Mouse (Mus musculus) embryonic facial prominence, embryonic 12.5 days (tissue): ENCODE data around the gene Clec4f. TPM values are rescaled to one million over a fixed set of nuclear protein-coding genes. Genes with fewer than 3 reads are reported as not detected.

ENCODE experiments used
- polyA plus RNA-seq: library from polyadenylated mRNA; unstranded; fragments of >200 nt; fragmentation: Nextera tagmentation; extraction: Ambion mirVana; gene quantifications from 2 replicates; pipeline ENCODE4 v1.2.1, GENCODE M21; 2016

Clec4f gene
- polyA plus RNA-seq, 1 experiment from 2014 or later: not detected

Other genes starting within 250 kb of the Clec4f start
- gene Tet3, start 197.1 kb downstream of the Clec4f start, polyA plus RNA-seq: 40.0 and 41.1 TPM in 2 replicates
- 75.5 and 79.1 TPM in 2 replicates for gene Dguok, start 149.2 kb downstream of the Clec4f start, polyA plus RNA-seq
- gene Actg2, start 119.9 kb downstream of the Clec4f start, polyA plus RNA-seq: 2.9 and 4.4 TPM in 2 replicates
- gene Stambp, start 83.5 kb downstream of the Clec4f start, polyA plus RNA-seq: 22.0 and 22.7 TPM in 2 replicates
- not detected in 2 replicates for gene Cd207, start 21.7 kb upstream of the Clec4f start, polyA plus RNA-seq
- 7.4 and 8.9 TPM in 2 replicates for gene Vax2, start 55.1 kb upstream of the Clec4f start, polyA plus RNA-seq
- 0.31 and 0.33 TPM in 2 replicates for gene Atp6v1b1, start 86.8 kb upstream of the Clec4f start, polyA plus RNA-seq
- gene Ankrd53, start 106.5 kb upstream of the Clec4f start, polyA plus RNA-seq: 0.27 and 0.32 TPM in 2 replicates
- 81.3 and 83.6 TPM in 2 replicates for gene Tex261, start 119.6 kb upstream of the Clec4f start, polyA plus RNA-seq
- gene Nagk, start 138.8 kb upstream of the Clec4f start, polyA plus RNA-seq: 50.7 and 53.5 TPM in 2 replicates
- 19.3 and 20.0 TPM in 2 replicates for gene Paip2b, start 175.6 kb upstream of the Clec4f start, polyA plus RNA-seq
- 79.7 and 91.7 TPM in 2 replicates for gene Zfp638, start 210.9 kb upstream of the Clec4f start, polyA plus RNA-seq